Mouse (Mus musculus) liver, adult 2 months (tissue): ENCODE data around the gene Bag6.

ENCODE experiments used
- CTCF ChIP-seq: fragments of 200-500 bp; IDR thresholded peaks from 2 replicates; pipeline ENCODE4 v1.5.1; 2011; ENCODE audit warnings: low read depth, low read length, control low read depth
- POLR2A ChIP-seq: fragments of 200-500 bp; IDR thresholded peaks from 2 replicates; pipeline ENCODE4 v1.6.1; 2011; ENCODE audit warnings: low read length, control low read depth; ENCODE audit not compliant: insufficient read depth; ENCODE audit errors: extremely low read depth

DNA sequence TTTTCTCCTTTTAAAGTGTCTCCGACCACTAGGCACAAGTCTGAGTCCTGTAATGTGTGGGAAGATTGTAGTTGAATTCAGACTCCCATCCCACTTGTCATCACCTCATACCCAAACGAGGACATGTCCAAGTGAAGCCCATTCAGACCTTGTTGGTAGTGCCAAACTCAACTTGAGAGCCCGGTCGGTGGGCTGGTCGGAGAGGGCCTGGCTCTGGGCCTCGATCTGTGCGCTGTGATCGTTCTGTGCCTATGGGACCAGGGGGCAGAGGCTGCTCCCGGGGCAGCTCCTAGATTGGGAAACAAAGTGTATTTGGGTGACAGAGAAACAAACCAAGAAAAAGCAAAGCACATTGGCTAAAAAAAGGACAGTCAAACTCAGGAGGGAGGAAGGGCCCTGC is 18.1 kb downstream of the Bag6 start:
- TF ChIP-seq POLR2A (no peak), CTCF (no peak)
